Mouse (Mus musculus) common myeloid progenitor, adult 5-6 weeks (primary cell): ENCODE data around the gene Cd79b. TPM values are rescaled to one million over a fixed set of nuclear protein-coding genes. Genes with fewer than 3 reads are reported as not detected.
"Not testable (repeated sequence)": the region's sequence is repeated elsewhere in the genome, so short reads cannot be mapped to it uniquely, and the experiment has no call there.

ENCODE experiments used
- ATAC-seq: replicated peaks from 2 replicates; pipeline ENCODE4 v1.8.0; 2016; ENCODE audit warnings: low read depth, mild to moderate bottlenecking, moderate TSS enrichment, inconsistent platforms; ENCODE audit not compliant: poor library complexity, severe bottlenecking
- total RNA-seq: library from RNA; stranded (forward); fragments of 200-1000, 187-1606 nt; gene quantifications from 2 replicates; pipeline ENCODE4 v1.2.3, GENCODE M21; 2017

Cd79b gene
- total RNA-seq: 16.6 and 19.8 TPM in 2 replicates

DNA sequence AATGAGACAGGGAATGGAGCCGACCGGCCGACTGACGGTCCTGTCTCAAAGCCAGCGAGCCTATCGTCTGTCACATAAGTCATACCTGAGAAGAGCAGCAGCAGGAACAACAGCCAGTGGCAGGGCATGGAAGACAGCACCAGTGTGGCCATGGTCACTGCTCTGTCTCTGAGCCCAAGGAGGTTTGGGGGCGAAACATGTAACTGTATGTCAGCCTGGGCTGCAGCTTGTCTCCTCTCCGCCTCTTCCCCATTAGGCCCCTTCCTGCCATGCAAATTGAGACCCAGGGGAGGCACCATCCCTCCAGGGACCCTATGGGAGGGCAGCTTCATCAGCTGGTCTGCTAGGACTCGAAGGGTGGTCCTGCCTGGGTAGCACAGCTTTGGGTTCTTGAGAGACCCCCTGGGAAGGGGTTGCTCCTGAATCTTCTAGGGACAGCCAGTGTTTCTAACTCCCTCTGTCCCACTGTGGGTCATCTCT lies at the start of gene Cd79b:
Gene Cd79b (minus strand): TSS at position 430 of the 480 bp plus-strand sequence.
- ATAC-seq: peak; percentile 49

DNA sequence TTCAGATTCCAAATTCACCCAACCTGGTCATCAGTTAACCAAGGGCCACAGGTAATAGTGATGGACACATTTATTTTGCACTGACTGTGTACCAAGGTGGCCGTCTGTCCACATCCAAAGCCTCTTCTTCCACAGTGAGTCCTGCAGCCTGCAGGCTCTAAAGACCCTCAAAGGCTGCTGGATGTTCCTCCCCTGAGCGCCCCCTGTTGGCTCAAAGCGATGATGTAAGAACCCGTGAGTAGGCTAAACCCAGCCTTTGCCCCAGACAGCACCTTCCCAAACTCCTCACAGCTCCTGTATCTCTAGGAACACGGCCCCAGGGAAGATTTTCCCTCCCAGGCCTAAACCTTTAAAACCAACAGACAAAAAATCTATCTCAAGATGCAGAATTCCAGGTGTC lies 44.8 kb upstream of the Cd79b start:
- ATAC-seq: peak; percentile 72

GRCm38 (mm10) chr11:106355382-106356128 lies 41.0 kb upstream of the Cd79b start:
- ATAC-seq: peak; percentile 68

GRCm38 (mm10) chr11:106354181-106354580 lies 39.6 kb upstream of the Cd79b start:
- ATAC-seq: no peak

DNA sequence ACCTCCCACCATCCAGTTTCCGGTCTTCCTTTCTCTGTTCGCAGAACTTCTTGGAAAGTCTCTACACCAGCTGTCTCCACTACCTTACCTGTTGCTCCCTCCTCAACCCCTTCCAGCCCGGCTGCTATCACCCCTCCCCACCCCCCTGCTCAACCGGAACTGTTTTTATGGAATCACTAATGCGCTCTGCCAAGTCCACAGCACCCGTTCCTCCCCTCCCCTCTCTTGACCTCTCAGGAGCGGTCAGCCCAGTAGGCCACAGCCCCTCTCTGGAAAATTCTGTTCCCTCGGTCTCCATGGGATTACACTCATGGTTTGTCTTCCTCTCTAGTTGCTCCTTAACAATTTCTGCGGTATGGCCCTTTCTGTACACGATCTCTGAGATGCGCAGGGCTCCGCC lies 38.6 kb upstream of the Cd79b start, which contains the start of gene Scn4a:
Gene Scn4a (minus strand): TSS at position 101 of the 400 bp plus-strand sequence.
- ATAC-seq: no peak

DNA sequence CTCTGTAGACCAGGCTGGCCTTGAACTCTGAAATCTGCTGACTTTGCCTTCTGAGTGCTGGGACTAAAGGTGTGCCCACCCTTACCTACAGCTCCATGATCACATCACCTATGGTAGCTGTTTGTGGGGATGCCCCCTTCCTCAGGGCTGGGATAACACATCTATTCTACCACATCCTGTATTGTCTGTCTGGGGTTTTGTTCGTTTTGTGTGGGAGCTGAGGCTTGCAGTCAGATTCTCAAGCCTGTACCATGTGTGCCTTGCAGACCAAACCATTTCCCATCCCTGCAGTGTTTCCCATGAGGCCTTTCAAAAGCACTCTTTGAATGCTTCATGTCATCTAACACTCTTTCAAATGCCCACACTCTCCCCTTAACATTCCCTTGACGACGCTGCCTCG lies 37.4 kb upstream of the Cd79b start:
- no peak for ATAC-seq

DNA sequence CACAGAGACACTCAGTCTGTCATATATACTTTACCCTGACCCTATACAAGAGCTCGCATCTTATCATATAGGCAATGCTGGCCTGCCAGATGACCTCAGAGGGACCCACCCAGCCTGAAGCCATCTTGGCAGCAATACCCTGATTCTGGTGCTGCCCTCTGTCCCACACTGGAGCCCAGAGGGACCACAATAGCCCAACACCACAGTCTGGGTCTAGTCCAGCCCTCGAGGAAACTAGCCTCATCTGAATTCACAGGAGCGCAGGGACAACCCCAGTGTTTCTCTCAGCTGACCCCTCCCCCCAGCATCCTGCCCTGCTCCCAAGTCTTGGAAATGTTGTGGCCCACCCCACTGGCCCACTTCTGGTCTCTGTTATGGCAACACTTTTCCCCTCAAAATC lies 36.7 kb upstream of the Cd79b start:
- ATAC-seq: no peak

DNA sequence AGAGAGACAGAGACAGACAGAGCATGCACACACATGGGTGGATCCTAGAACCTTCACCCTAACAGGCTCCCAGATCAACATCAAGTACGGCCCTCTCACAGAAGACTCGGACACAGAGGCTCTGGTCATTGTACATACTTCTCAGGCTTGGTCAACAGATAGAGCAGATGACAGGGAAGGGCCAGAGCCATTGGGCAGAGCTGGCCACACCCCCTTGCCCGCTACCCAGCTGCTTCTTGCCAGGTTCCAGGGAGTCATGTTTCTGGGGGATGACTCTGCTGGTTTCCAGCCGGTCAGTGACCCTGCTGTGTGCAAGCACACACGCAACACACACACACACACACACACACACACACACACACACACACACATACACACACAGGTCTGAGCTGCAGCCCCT lies 36.3 kb upstream of the Cd79b start:
- ATAC-seq: no peak

GRCm38 (mm10) chr11:106349772-106350171 lies 35.2 kb upstream of the Cd79b start:
- no peak for ATAC-seq

- ATAC-seq: no peak
These were observed 30.3 kb upstream of the Cd79b start for GRCm38 (mm10) chr11:106344910-106345309.

DNA sequence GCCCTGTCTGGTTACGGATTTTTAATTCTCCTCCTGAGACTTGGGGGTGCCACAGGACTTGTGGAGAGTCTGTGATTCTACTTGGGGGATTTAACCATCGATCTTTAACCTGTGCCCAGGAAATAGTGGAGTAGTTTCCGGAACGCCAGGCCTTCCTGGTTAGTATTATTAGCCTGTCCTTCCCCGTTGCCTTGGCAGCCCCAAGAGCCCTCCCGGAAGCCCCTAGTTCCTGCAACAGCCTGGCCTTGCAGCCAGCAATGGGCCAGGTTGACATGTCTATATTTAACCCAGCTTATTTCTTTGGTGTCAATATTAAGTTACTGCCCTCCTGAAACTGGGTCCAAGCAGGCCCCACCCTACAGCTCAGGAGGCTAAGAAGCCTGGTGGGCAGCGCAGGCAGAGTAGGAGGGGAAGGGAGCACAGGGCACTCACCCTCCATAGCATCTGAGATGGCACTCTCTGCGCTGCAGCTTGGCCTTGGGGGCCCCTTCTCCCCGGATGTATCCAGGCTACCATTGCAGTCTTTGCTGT lies 26.5 kb upstream of the Cd79b start:
- ATAC-seq: 0 out of 2 replicates have a peak, but pooled peaks have one; percentile 32

DNA sequence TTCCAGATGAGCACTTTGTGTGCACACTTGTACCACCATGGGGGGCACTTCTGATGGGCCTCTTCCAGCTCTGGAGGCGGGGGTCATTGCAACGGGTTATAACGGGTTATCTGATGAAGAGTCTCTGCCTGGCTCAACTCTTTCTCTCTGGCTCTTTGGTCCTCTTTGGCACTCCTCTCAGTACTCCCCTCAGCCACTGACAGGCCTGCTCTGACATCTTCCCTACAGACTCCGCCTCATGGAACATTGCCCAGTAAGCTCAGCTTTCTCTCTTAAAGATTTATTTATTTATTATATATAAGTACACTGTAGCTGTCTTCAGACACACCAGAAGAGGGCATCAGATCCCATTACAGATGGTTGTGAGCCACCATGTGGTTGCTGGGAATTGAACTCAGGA lies 24.8 kb upstream of the Cd79b start:
- not testable (repeated sequence) for ATAC-seq

DNA sequence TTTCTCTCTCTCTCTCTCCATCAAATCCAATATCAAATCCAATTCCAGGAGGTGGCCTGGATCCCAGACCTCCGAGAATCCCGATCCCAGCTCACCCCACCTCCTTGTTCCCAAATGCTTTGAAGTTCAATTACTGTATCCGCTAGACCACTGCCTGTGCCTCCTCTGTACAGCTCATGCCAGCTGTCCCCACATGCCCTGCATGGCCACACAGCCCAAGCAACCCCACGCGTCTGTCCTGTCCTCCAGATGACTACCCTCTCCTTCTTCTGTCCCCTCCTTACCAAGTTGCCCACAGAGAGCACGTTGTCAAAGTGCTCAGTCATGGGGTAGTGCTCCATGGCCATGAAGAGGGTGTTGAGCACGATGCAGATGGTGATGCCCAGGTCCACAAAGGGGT lies 24.3 kb upstream of the Cd79b start:
- ATAC-seq: no peak

DNA sequence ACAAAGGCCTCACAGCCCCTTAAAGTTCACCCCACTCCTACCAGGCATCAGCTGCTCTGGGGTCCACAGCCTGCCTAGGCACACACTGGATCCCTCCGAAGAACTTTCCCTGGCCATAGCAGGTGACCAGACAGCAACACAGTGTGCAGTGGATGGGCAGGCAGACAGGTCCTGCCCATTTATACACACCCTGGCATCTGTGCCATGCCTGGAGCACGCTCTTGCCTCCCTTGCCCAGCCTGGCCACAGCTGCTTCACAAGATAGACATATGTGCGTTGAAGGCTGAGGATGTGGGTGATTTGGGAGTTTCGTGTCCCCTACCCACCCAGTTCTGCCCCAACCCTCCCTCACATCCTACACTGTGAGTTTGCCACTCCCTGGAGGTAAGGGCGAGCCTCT lies 23.5 kb upstream of the Cd79b start:
- no peak for ATAC-seq

DNA sequence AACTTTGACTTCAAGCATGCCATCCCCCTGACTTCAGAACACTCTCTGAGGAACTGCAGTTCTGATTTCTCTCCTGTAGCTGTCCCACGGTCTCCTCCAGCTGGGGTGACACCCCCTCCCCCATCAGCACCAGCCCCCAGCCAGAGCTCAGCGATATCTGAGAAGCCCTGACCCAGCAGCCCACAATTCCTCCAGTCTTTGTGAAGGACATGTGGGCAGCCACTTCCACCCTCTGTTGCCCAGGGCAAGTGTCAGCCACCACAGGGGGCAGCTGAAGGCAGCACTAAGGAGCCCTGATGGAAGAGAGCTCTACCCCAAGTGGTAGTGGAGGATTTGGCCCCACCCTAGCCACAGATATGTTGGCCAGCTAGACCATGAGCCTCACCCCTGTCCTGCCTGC lies 19.5 kb upstream of the Cd79b start:
- ATAC-seq: peak; percentile 60

GRCm38 (mm10) chr11:106332458-106332857 lies 17.9 kb upstream of the Cd79b start:
- ATAC-seq: no peak

DNA sequence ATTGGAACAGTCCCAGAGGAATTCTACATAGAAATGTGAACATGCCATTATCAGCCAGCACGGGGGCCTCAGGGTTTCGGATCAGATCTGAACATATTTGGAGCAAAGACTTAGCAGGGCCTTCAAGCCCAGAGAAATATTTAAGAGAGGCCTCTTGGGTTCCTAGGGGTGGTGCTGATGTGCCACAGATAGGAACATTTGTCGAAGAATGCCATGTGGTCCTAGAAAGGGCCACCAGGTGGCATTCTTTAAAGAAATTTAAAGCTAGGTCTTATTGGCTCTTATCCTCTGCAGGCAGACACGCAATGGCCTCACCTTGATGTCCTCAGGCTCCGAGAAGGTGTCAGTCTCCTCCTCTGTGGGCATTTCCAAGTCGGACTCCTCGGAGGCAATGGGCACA lies 15.1 kb upstream of the Cd79b start:
- ATAC-seq: peak; percentile 65

DNA sequence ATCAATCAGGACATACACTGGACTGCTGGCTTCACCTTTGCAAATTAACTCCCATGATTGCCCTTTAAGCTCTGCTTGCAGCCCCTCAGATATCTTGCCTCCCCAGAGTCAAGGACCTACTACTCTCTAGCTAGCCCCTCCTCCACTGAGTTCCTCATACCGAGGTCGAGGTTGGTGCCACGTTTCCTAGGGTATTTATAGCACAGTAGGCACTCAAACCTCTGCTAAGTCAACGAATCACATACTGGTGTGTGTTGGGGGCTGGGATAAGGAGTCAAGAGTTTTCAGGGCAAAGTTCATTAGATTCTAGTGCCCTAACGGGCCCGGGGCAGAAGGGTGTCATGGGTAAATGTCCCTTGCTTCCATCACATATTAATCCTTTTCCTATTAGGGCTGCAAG lies 14.6 kb upstream of the Cd79b start:
- no peak for ATAC-seq

DNA sequence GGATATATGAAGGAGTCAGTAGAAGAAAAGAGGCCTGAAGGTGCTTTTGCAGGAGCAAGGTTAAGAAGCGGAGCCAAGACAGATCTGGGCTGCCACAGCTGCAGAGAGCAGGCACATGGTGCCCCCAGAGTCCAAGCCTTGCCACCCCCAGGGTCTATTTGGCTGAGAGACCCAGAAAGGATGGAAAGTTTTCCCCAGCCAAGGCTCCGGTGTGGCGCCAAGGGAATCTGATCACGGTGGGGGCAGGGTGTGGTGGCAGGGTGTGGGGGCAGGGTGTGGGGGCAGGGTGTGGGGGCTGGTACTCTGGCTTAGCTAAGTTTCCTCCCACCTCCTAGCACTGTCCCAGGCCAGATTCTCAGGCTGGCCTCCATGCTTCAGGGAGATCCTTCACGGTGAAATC lies 14.0 kb upstream of the Cd79b start:
- ATAC-seq: no peak

DNA sequence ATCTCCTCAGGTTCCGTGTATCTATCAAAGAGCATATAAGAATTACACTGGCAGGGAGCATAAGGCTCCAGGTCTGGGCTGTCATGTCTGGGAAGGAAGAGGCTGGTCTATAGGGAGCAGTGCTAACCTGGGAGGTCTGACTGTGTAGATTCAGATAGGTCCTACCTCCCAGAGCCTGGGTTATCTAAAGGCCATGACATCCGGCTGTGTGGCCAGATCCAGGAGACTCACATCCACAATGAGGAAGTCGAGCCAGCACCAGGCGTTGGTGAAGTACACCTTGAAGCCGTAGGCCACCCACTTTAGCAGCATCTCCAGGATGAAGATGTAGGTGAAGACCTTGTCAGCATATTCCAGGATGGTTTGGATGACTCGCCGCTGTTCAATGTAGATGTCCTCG lies 11.9 kb upstream of the Cd79b start:
- ATAC-seq: no peak

DNA sequence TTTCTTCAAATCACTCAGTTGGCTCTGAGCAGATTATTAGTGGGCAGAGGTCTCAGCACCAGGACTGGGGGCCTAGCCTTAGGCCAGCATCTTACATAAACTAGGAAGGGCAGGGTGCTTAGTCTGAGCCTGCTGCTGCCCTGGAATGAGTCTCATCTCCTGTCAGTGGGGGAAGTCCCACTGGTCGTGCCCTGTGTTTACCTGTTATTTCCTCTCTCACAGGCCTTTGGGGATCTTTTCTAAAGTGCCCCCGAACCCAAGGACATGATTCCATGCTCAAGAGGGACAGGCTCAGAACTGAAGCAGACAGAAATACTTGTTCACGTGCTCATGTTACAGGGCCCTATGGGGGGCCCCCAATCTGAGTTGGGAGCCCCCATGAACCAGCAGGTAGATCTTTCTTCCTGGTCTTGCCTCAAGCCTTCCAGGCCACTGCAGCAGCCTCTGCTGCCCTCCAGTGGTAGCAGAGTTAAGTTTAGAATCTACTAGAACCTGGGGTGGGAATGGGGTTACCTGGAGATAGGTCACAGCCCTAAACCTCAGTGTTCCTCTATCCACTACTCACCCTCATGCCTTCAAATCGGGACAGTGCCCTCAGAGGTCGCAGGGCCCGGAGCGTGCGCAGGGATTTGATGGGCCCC lies 11.1 kb upstream of the Cd79b start:
- peak; percentile 62 for ATAC-seq
